Mouse (Mus musculus): ENCODE results near the gene Tapt1.

DNA sequence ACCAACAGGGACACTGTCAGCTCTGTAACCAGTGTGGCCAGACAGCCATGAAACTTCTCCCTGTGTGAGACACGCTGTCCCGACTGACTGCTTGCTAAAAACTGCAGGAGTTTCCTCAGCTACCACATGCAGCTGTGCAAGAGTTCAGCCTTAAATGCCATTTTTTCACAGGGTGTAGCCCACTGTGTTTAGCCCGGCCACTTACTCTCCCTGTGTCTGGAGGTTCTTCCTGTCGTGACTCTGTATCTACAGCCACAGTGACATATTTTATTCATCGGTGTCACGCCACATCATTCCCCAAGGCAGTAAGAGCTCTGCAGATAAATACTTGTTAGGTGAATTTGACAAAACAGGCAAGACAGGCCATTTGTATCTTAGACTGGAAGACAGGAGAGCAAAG is 59.6 kb downstream of the Tapt1 start:
- no peak for TF ChIP-seq CTCF (IDR thresholded peaks at IDR 0.05; ENCODE audit: insufficient read depth, low read length)
- TF ChIP-seq POLR2A (IDR thresholded peaks at IDR 0.05; ENCODE audit: borderline replicate concordance, extremely low read depth, low read depth, low read length): no peak

Data from lung, adult 2 months (tissue).